Mouse (Mus musculus): ENCODE measurements at regions not wholly inside any gene's neighbourhood (a gene's known extent, or its start where the extent isn't known, plus 50 kb on each side); places are given as distances from the start of the nearest gene placed in this dataset.

GRCm38 (mm10) chr16:9501713-9502112, 493.6 kb downstream of the Grin2a start:
- peak in 1 of 2 experiments; percentile 24 for DNase-seq (ENCODE audit: low spot score in 2 of 2)

DNA sequence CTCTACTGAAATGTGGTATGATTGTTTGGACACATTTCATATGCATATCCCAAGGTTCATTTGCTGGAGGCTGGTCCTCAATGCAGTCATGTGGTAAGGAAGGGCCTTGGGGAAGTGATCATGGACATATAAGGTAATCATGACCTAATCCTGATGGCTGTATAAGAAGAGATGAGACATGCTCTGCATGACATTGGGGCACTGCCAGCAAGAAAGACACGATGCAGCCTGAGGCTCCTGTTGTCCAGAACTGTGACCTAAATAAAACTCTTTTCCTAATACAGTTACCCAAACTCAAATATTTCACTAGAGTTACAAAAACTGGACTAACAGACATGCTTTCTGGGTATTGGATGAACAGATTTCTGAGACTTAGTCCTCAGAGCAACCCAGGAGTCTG, 485.7 kb downstream of the Grin2a start:
- no peak for DNase-seq (ENCODE audit: low spot score in 2 of 2)

- no peak for DNase-seq (ENCODE audit: low spot score in 2 of 2)
Measured at GRCm38 (mm10) chr16:9514538-9514937, 480.8 kb downstream of the Grin2a start.
